Comparison of ENCODE assay signal across 8 mouse cellular contexts in genomic region chr8:94917851-94918495, GRCm38 (mm10). TPM values are rescaled to one million over a fixed set of nuclear protein-coding genes. Genes with fewer than 3 reads are reported as not detected.
DNase-seq lines count a peak whose midpoint lies in the region; ATAC-seq lines count a peak whose summit lies in the region.

Gene Ccdc102a (minus strand): TSS chr8:94918098.

- ATAC-seq in forebrain, embryonic 13.5 days: peak; percentile 31
- peak; percentile 44 for ATAC-seq in hindbrain, embryonic 11.5 days (ENCODE audit: low FRiP score)
- peak; percentile 27 for ATAC-seq in liver, embryonic 12.5 days
- peak; percentile 25 for ATAC-seq in neural tube, embryonic 14.5 days (ENCODE audit: low read depth)
- ATAC-seq in megakaryocyte-erythroid progenitor cell, adult 5-6 weeks (replicated peaks; ENCODE audit: low FRiP score, low TSS enrichment, poor library complexity, severe bottlenecking): no peak

- peaks cover 57% of the 10 kb centered on the region for H3K4me1 ChIP-seq in forebrain, embryonic 13.5 days
- H3K4me1 ChIP-seq in hindbrain, embryonic 11.5 days (replicated peaks; ENCODE audit: control insufficient read depth, insufficient read depth, low read length): peaks cover 5% of the 10 kb centered on the region; the same call in 1 of the 2 replicates
- peaks cover 87% of the 10 kb centered on the region for H3K4me1 ChIP-seq in liver, embryonic 12.5 days
- H3K4me1 ChIP-seq in neural tube, embryonic 14.5 days (ENCODE audit: control insufficient read depth, insufficient read depth, low read length): peaks cover 23% of the 10 kb centered on the region

- peak within 1 kb of the TSS; percentile 75 for H3K9ac ChIP-seq in forebrain, embryonic 13.5 days
- peak within 1 kb of the TSS; percentile 77 for H3K9ac ChIP-seq in hindbrain, embryonic 11.5 days (ENCODE audit: low read depth, low read length)
- peak within 1 kb of the TSS; percentile 79 for H3K9ac ChIP-seq in liver, embryonic 12.5 days
- peak within 1 kb of the TSS; percentile 52 for H3K9ac ChIP-seq in neural tube, embryonic 14.5 days (replicated peaks; ENCODE audit: low read depth, low read length)

- H3K4me3 ChIP-seq in forebrain, embryonic 13.5 days: peak within 1 kb of the TSS; percentile 62
- peak within 1 kb of the TSS; percentile 70 for H3K4me3 ChIP-seq in hindbrain, embryonic 11.5 days (ENCODE audit: low read depth, low read length)
- peak within 1 kb of the TSS; percentile 75 for H3K4me3 ChIP-seq in liver, embryonic 12.5 days
- peak within 1 kb of the TSS; percentile 44 for H3K4me3 ChIP-seq in neural tube, embryonic 14.5 days (ENCODE audit: low read depth, low read length)

- peak within 1 kb of the TSS; percentile 51; the same call in 1 of the 2 replicates for H3K27ac ChIP-seq in forebrain, embryonic 13.5 days
- 0 out of 2 replicates have a peak within 1 kb of the TSS, but pooled peaks have one; percentile 39 for H3K27ac ChIP-seq in hindbrain, embryonic 11.5 days (ENCODE audit: low read depth, low read length)
- peak within 1 kb of the TSS; percentile 69 for H3K27ac ChIP-seq in liver, embryonic 12.5 days
- H3K27ac ChIP-seq in neural tube, embryonic 14.5 days (ENCODE audit: low read depth, low read length): no peak within 1 kb of the TSS

- DNase-seq in thymus, postnatal 14 days: peak; percentile 38
- no peak for DNase-seq in thymus, postnatal 0 days (ENCODE audit: low spot score)
- peak; percentile 63 for DNase-seq in hindbrain, embryonic 11.5 days (ENCODE audit: low spot score)
- DNase-seq in layer of hippocampus, adult 18-20 months (ENCODE audit: low spot score in 2 of 2): no peak

- H3K36me3 ChIP-seq in forebrain, embryonic 13.5 days (ENCODE audit: poor library complexity, severe bottlenecking): no peaks in the 10 kb centered on the region
- no peaks in the 10 kb centered on the region for H3K36me3 ChIP-seq in hindbrain, embryonic 11.5 days (ENCODE audit: control insufficient read depth, insufficient read depth, low read length)
- H3K36me3 ChIP-seq in liver, embryonic 12.5 days: peaks cover 4% of the 10 kb centered on the region; the same call in 1 of the 2 replicates
- no peaks in the 10 kb centered on the region for H3K36me3 ChIP-seq in neural tube, embryonic 14.5 days (ENCODE audit: control insufficient read depth, insufficient read depth, low read length)

- peak within 1 kb of the TSS; percentile 82 for H3K4me2 ChIP-seq in forebrain, embryonic 13.5 days
- H3K4me2 ChIP-seq in hindbrain, embryonic 11.5 days (replicated peaks; ENCODE audit: low read depth, low read length): peak within 1 kb of the TSS; percentile 84
- peak within 1 kb of the TSS; percentile 97 for H3K4me2 ChIP-seq in liver, embryonic 12.5 days
- peak within 1 kb of the TSS; percentile 62 for H3K4me2 ChIP-seq in neural tube, embryonic 14.5 days (ENCODE audit: low read depth, low read length)

- no peaks in the 10 kb centered on the region for H3K9me3 ChIP-seq in forebrain, embryonic 13.5 days (replicated peaks)
- no peaks in the 10 kb centered on the region for H3K9me3 ChIP-seq in hindbrain, embryonic 11.5 days (ENCODE audit: control insufficient read depth, low read length)
- H3K9me3 ChIP-seq in liver, embryonic 12.5 days (replicated peaks): no peaks in the 10 kb centered on the region
- H3K9me3 ChIP-seq in neural tube, embryonic 14.5 days (ENCODE audit: control insufficient read depth, low read length): no peaks in the 10 kb centered on the region

- 2% methylated on average over 35 of the region's 51 CpGs for WGBS in forebrain, embryonic 13.5 days
- WGBS in hindbrain, embryonic 11.5 days: 3% methylated on average over 36 of the region's 51 CpGs
- WGBS in liver, embryonic 12.5 days (ENCODE audit: insufficient replicate concordance): 3% methylated on average over 50 of the region's 51 CpGs
- 3% methylated on average over 41 of the region's 51 CpGs for WGBS in neural tube, embryonic 14.5 days

- H3K27me3 ChIP-seq in forebrain, embryonic 13.5 days: peaks cover 32% of the 10 kb centered on the region
- H3K27me3 ChIP-seq in hindbrain, embryonic 11.5 days (ENCODE audit: control insufficient read depth, insufficient read depth, low read length): peaks cover 13% of the 10 kb centered on the region
- peaks cover 24% of the 10 kb centered on the region for H3K27me3 ChIP-seq in liver, embryonic 12.5 days (replicated peaks)
- H3K27me3 ChIP-seq in neural tube, embryonic 14.5 days (ENCODE audit: control insufficient read depth, insufficient read depth, low read length): peaks cover under 1% of the 10 kb centered on the region; the same call in 1 of the 2 replicates

RNA-seq across cellular contexts. Expression of gene Ccdc102a, which starts in this region (rescaled TPM):
- 7.8 and 9.4 TPM in 2 replicates for polyA plus RNA-seq in thymus, postnatal 0 days (2015; fragmentation: Nextera tagmentation; extraction: Ambion mirVana)
- 5.6 TPM in 2 replicates for polyA plus RNA-seq in forebrain, embryonic 13.5 days (2015; fragmentation: Nextera tagmentation; extraction: Ambion mirVana)
- polyA plus RNA-seq in hindbrain, embryonic 11.5 days (2014; fragmentation: Nextera tagmentation; extraction: Ambion mirVana): 18.5 and 19.2 TPM in 2 replicates
- polyA plus RNA-seq in liver, embryonic 12.5 days (2016; fragmentation: Nextera tagmentation; extraction: Ambion mirVana): 9.1 and 10.0 TPM in 2 replicates
- polyA plus RNA-seq in neural tube, embryonic 14.5 days (2014; fragmentation: Nextera tagmentation; extraction: Ambion mirVana): 2.9 and 7.9 TPM in 2 replicates
- not detected in 2 replicates for total RNA-seq in megakaryocyte-erythroid progenitor cell, adult 5-6 weeks (2014; fragmentation: Nextera tagmentation)
- total RNA-seq in megakaryocyte-erythroid progenitor cell, adult 5-6 weeks (2017): 0.85 and 1.1 TPM in 2 replicates
- total RNA-seq in layer of hippocampus, adult 18-20 months (2021): 1 to 10 TPM; 1.3 to 2.1 TPM

Comparison
In these comparisons a context has a peak if more than half of its experiments do, and no peak if none do; other contexts are left out.
1. DNase-seq: peak in thymus, postnatal 14 days (single experiment) and hindbrain, embryonic 11.5 days (single experiment); none in thymus, postnatal 0 days (single experiment) and layer of hippocampus, adult 18-20 months (0 of 2).
2. Peak in every context shown above with its lines, with median percentiles within 50 percentile points of each other: H3K4me2 ChIP-seq, H3K4me3 ChIP-seq and H3K9ac ChIP-seq.